Mouse (Mus musculus): ENCODE data around the gene Ccdc12. TPM values are rescaled to one million over a fixed set of nuclear protein-coding genes. Genes with fewer than 3 reads are reported as not detected.
A peak's percentile ranks its signal among the peaks of the same experiment; 100 is the strongest.

The Ccdc12 gene
- polyA plus RNA-seq, 1 experiment from 2014 or later, result 200 TPM

DNA sequence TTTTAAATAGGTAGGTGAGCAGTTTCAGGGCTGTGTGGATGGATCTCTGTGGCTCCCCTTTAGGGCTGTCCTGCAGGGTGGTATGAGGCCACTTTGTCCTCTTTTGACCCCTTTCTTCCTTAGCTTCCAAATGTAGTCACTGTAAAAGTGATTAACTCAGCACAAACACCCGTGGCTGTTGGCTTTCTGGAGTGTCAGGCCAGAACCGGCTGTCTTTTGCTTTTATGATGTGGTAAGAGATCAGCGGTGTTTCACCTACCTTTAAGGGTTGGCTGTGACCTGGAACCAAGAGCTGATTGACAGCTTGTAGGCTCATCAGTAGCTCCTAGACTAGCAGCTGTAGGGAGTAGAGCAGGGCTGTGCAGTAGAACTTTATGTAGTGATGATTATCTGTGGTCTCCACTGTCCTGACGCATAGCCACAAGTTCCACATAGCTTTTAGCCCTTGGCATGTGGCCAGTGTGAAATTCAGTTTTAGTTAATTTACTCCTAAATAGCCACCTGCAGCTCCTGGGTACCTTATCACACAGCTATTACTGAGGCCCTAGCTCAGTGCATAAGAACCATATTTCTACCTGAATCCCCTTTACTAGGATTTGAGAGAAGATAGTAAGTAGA, 11.0 kb downstream of the Ccdc12 start:
- TF ChIP-seq EP300 (IDR thresholded peaks at IDR 0.05) (no peak), CTCF (IDR thresholded peaks at IDR 0.05) (no peak)
- H3K27ac ChIP-seq (ENCODE audit: low read length), result no peak overlapping the region
- ATAC-seq, result no peak
- no peak for DNase-seq (ENCODE audit: low spot score)
- WGBS, result 50% methylated on average over 4 of the region's 4 CpGs
- H3K4me3 ChIP-seq (ENCODE audit: low read depth, low read length), result no peak overlapping the region
- no peaks in the 10 kb centered on the region for H3K27me3 ChIP-seq (replicated peaks; ENCODE audit: insufficient read depth, low read length)
- H3K9ac ChIP-seq (replicated peaks; ENCODE audit: low read depth), result no peak overlapping the region
- H3K4me2 ChIP-seq (replicated peaks; ENCODE audit: low read depth, low read length), result no peak overlapping the region
- no peaks in the 10 kb centered on the region for H3K36me3 ChIP-seq (ENCODE audit: insufficient read depth, low read length)
- H3K9me3 ChIP-seq (ENCODE audit: low read length), result no peaks in the 10 kb centered on the region
- peaks cover 43% of the 10 kb centered on the region for H3K4me1 ChIP-seq (ENCODE audit: insufficient read depth, low read depth, low read length)

DNA sequence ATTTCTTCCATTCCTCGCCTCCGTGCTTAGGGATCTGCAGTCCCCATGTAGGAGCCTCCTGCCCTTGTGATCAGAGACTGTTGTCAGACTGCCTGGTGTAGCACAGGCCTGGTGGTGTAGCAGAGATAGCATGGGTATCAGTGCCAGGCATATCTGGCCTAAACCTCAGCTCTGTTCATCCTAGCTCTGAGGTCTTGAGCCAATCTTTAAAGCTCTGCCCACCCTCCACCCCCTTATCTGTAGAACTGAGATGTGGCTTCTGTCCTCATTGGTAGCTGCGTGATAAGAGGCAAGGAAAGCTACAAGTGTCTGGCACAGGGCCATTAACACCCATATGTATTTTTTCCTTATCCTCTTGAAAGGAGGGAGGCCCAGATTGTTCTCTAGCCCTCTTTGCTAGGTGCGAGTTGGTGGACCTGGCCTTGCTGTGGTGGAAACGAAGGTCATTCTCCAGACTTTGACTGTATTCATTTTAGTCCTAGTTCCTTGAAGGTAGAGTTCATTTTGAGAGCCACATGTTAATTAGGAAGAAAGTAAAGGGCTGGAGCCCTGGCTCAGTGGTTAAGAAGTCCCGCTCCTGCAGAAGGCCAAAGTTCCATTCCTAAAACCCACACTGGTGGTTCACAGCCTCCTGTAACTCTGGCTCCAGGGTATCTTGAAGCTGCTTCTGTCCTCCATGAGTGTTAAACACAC, 12.4 kb downstream of the Ccdc12 start:
- H3K27me3 ChIP-seq (replicated peaks; ENCODE audit: insufficient read depth, low read length), result no peaks in the 10 kb centered on the region
- peak; percentile 70 for DNase-seq (ENCODE audit: low spot score)
- H3K4me2 ChIP-seq (replicated peaks; ENCODE audit: low read depth, low read length), result no peak overlapping the region
- no peaks in the 10 kb centered on the region for H3K9me3 ChIP-seq (ENCODE audit: low read length)
- ATAC-seq, result 0 out of 2 replicates have a peak, but pooled peaks have one; percentile 9
- 55% methylated on average over 6 of the region's 6 CpGs for WGBS
- H3K27ac ChIP-seq (ENCODE audit: low read length), result peak overlapping the region; percentile 47; the same call in 1 of the 2 replicates
- TF ChIP-seq CTCF (IDR thresholded peaks at IDR 0.05), result no peak
- TF ChIP-seq EP300 (IDR thresholded peaks at IDR 0.05), result no peak
- H3K9ac ChIP-seq (replicated peaks; ENCODE audit: low read depth), result no peak overlapping the region
- H3K4me1 ChIP-seq (ENCODE audit: insufficient read depth, low read depth, low read length), result peaks cover 57% of the 10 kb centered on the region
- no peaks in the 10 kb centered on the region for H3K36me3 ChIP-seq (ENCODE audit: insufficient read depth, low read length)
- no peak overlapping the region for H3K4me3 ChIP-seq (ENCODE audit: low read depth, low read length)

DNA sequence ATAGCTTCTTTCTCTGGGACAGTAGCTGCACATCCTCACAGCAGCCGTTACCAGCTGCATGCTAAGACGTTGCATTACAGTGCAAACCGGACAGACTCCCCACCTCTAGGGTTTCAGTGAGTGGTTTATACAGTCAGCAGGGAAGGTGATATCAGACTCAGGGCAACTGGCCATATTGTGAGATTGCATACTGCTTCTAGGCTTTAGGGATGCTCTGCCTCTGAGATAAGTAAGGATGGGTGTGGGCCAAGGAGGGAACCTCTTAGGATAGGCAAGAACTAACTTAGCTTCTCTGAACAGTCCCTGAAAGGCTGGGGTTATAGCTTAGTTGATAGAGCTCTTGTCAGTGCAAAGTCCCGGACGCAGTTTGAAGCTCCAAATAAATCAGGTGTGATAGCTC, 13.5 kb downstream of the Ccdc12 start:
- Histone ChIP-seq H3K4me3 (ENCODE audit: low read depth, low read length) (no peak overlapping the region), H3K4me1 (ENCODE audit: insufficient read depth, low read depth, low read length) (peaks cover 56% of the 10 kb centered on the region), H3K9ac (replicated peaks; ENCODE audit: low read depth) (no peak overlapping the region), H3K27me3 (replicated peaks; ENCODE audit: insufficient read depth, low read length) (no peaks in the 10 kb centered on the region), H3K9me3 (ENCODE audit: low read length) (no peaks in the 10 kb centered on the region), H3K4me2 (replicated peaks; ENCODE audit: low read depth, low read length) (no peak overlapping the region), H3K36me3 (ENCODE audit: insufficient read depth, low read length) (no peaks in the 10 kb centered on the region), H3K27ac (ENCODE audit: low read length) (no peak overlapping the region)
- ATAC-seq, result no peak
- DNase-seq (ENCODE audit: low spot score), result no peak
- 74% methylated on average over 5 of the region's 5 CpGs for WGBS
- no peak for TF ChIP-seq EP300 (IDR thresholded peaks at IDR 0.05)
- no peak for TF ChIP-seq CTCF (IDR thresholded peaks at IDR 0.05)

DNA sequence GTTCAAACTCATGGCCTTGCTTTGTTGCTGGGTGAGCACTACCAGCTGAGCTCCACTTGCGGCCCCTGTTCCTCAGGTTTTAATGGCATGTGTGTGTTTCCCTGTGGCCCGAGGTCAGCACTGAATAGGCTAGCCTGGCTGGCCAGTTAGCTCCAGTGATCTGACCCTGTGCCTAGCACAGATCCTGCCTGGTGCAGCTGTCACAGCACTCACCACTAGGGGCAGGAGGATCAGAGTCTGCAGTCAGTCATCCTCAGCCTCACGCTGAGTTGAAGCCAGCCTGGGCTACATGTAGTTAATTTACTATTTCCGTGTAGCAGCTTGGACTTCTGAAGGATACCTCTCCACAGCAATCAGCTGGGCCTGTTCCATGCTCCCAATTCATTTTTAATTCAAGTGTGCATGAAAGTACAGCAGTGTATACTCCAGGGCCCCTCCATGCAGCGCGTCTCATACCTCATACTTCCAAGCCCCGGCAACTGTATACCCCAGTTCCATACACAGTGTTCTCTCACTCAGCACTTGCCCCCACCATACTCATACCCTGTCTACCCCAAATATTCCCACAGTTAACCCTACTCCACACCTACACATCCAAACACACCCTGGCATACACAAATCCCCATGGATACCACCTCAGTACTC, 16.3 kb downstream of the Ccdc12 start:
- TF ChIP-seq EP300 (IDR thresholded peaks at IDR 0.05), result no peak
- peak; percentile 88 for TF ChIP-seq CTCF (IDR thresholded peaks at IDR 0.05)
- peak; percentile 52 for ATAC-seq
- H3K9me3 ChIP-seq (ENCODE audit: low read length), result no peaks in the 10 kb centered on the region
- DNase-seq (ENCODE audit: low spot score), result peak; percentile 56
- 0 out of 2 replicates have a peak overlapping the region, but pooled peaks have one; percentile 17 for H3K4me2 ChIP-seq (replicated peaks; ENCODE audit: low read depth, low read length)
- H3K4me1 ChIP-seq (ENCODE audit: insufficient read depth, low read depth, low read length), result peaks cover 34% of the 10 kb centered on the region
- H3K27ac ChIP-seq (ENCODE audit: low read length), result peak overlapping the region; percentile 83
- H3K27me3 ChIP-seq (replicated peaks; ENCODE audit: insufficient read depth, low read length), result no peaks in the 10 kb centered on the region
- no peaks in the 10 kb centered on the region for H3K36me3 ChIP-seq (ENCODE audit: insufficient read depth, low read length)
- 0 out of 2 replicates have a peak overlapping the region, but pooled peaks have one; percentile 8 for H3K9ac ChIP-seq (replicated peaks; ENCODE audit: low read depth)
- WGBS, result 58% methylated on average over 7 of the region's 7 CpGs
- H3K4me3 ChIP-seq (ENCODE audit: low read depth, low read length), result no peak overlapping the region

DNA sequence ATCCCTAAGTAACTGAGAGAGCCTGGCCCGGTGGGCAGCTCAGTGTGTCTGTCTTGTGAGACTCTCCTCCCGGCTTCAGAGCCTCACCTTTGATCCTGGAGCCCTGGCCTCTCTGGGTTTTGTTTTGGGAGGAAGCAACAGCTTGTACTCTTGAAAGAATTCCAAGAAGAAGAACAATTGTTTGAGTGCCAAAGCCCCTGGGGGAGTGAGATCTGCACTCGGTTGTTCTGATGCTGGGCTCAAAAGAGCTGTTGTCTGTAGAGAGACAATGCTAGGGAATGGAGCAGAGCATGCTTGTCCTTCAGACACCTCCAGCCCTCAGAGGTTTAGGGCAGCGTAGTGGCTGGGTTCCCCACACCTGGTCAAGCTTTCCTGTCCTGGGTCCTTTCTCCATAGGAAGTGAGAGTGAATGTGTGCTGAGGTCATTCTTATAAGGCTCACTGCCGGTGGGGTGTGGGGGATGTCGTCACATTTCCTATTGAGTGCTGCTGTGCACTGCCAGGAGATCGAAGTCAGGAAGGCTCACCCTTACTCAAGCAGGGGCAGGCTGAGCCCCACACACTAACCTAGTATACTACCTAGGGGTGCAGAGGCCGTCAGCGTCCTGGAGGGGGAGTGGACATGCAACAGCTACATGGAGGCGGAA, 16.9 kb downstream of the Ccdc12 start:
- 42% methylated on average over 10 of the region's 10 CpGs for WGBS
- peak; percentile 72 for ATAC-seq
- no peaks in the 10 kb centered on the region for H3K36me3 ChIP-seq (ENCODE audit: insufficient read depth, low read length)
- peak overlapping the region; percentile 83 for H3K27ac ChIP-seq (ENCODE audit: low read length)
- H3K9me3 ChIP-seq (ENCODE audit: low read length), result no peaks in the 10 kb centered on the region
- DNase-seq (ENCODE audit: low spot score), result peak; percentile 66
- 0 out of 2 replicates have a peak overlapping the region, but pooled peaks have one; percentile 8 for H3K9ac ChIP-seq (replicated peaks; ENCODE audit: low read depth)
- no peaks in the 10 kb centered on the region for H3K27me3 ChIP-seq (replicated peaks; ENCODE audit: insufficient read depth, low read length)
- peaks cover 31% of the 10 kb centered on the region for H3K4me1 ChIP-seq (ENCODE audit: insufficient read depth, low read depth, low read length)
- H3K4me3 ChIP-seq (ENCODE audit: low read depth, low read length), result no peak overlapping the region
- peak overlapping the region; percentile 17 for H3K4me2 ChIP-seq (replicated peaks; ENCODE audit: low read depth, low read length)
- 0 out of 2 replicates have a peak, but pooled peaks have one; percentile 9 for TF ChIP-seq CTCF (IDR thresholded peaks at IDR 0.05)
- TF ChIP-seq EP300 (IDR thresholded peaks at IDR 0.05), result no peak; the same call in 1 of the 2 replicates

DNA sequence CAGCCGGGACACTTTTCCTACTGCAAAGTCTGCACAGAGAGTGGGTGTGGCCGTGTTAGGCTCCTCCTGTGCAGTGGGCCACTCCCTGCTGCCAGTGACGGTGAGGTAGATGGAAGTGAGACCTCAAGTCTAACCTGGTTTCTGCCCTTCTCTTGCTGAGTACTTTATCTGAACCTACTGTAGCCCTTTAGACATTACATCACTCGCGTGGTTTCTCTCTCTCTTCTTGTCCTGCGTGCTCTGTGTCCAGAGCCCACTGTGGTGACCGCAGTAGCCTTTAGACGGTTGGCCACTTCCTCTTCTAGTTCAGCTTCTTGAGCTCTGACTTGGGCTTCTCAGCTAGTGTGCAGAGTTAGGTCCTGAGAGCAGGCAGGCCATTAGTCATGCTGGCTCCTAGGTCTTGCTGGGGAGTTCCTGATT, 20.2 kb downstream of the Ccdc12 start:
- Histone ChIP-seq H3K9me3 (ENCODE audit: low read length) (no peaks in the 10 kb centered on the region), H3K27me3 (replicated peaks; ENCODE audit: insufficient read depth, low read length) (no peaks in the 10 kb centered on the region), H3K9ac (replicated peaks; ENCODE audit: low read depth) (no peak overlapping the region), H3K4me3 (ENCODE audit: low read depth, low read length) (no peak overlapping the region), H3K4me1 (ENCODE audit: insufficient read depth, low read depth, low read length) (peaks cover 17% of the 10 kb centered on the region), H3K4me2 (replicated peaks; ENCODE audit: low read depth, low read length) (no peak overlapping the region), H3K36me3 (ENCODE audit: insufficient read depth, low read length) (peaks cover 5% of the 10 kb centered on the region), H3K27ac (ENCODE audit: low read length) (peak overlapping the region; percentile 68)
- TF ChIP-seq EP300 (IDR thresholded peaks at IDR 0.05), result no peak
- TF ChIP-seq CTCF (IDR thresholded peaks at IDR 0.05), result no peak
- ATAC-seq (peak; percentile 47), DNase-seq (ENCODE audit: low spot score) (peak; percentile 65)
- 64% methylated on average over 8 of the region's 8 CpGs for WGBS

Data from lung, postnatal 0 days (tissue).